Mouse (Mus musculus) NIH3T3 (cell line): Measurements from ENCODE around the gene Cacna1f.

Experiments used
- DNase-seq: peaks from one replicate; pipeline ENCODE4 v3.0.0-alpha.2; 2012; ENCODE audit warnings: low read depth

Gene Cacna1f

GRCm38 (mm10) chrX:7632560-7632959, 25.7 kb downstream of the Cacna1f start:
- DNase-seq: no peak

GRCm38 (mm10) chrX:7635101-7635500, 28.2 kb downstream of the Cacna1f start:
- DNase-seq: no peak

GRCm38 (mm10) chrX:7638401-7639091, 31.7 kb downstream of the Cacna1f start, which contains the start of gene Syp:
TSS of gene Syp (plus strand) at chrX:7638471.
- DNase-seq: no peak

GRCm38 (mm10) chrX:7639536-7640325, 32.8 kb downstream of the Cacna1f start:
- DNase-seq: no peak

GRCm38 (mm10) chrX:7640785-7641184, 33.9 kb downstream of the Cacna1f start:
- DNase-seq: no peak

GRCm38 (mm10) chrX:7645349-7645748, 38.5 kb downstream of the Cacna1f start:
- DNase-seq: peak; percentile 87

GRCm38 (mm10) chrX:7648671-7649304, 41.9 kb downstream of the Cacna1f start:
- DNase-seq: peak; percentile 88

- no peak for DNase-seq
Measured at GRCm38 (mm10) chrX:7657221-7657639, 50.3 kb downstream of the Cacna1f start, which contains the start of gene Prickle3. TSS of gene Prickle3 (plus strand) at chrX:7657260.

- peak; percentile 72 for DNase-seq
Measured at GRCm38 (mm10) chrX:7658031-7658784, 51.3 kb downstream of the Cacna1f start.

- DNase-seq: no peak
Measured at GRCm38 (mm10) chrX:7658785-7659589, 52.1 kb downstream of the Cacna1f start.

GRCm38 (mm10) chrX:7661086-7661485, 54.2 kb downstream of the Cacna1f start:
- DNase-seq: no peak

GRCm38 (mm10) chrX:7662936-7663335, 56.1 kb downstream of the Cacna1f start:
- DNase-seq: no peak

GRCm38 (mm10) chrX:7664791-7665190, 57.9 kb downstream of the Cacna1f start:
- DNase-seq: no peak

GRCm38 (mm10) chrX:7665739-7666502, 59.0 kb downstream of the Cacna1f start:
- DNase-seq: no peak

- DNase-seq: peak; percentile 76
Measured at GRCm38 (mm10) chrX:7670390-7670881, 63.6 kb downstream of the Cacna1f start.

- DNase-seq: peak; percentile 72
Measured at GRCm38 (mm10) chrX:7670921-7671623, 64.2 kb downstream of the Cacna1f start, which contains the start of gene Plp2. TSS of gene Plp2 (minus strand) at chrX:7671390.

GRCm38 (mm10) chrX:7672739-7673138, 65.9 kb downstream of the Cacna1f start:
- DNase-seq: no peak

GRCm38 (mm10) chrX:7673578-7674281, 66.8 kb downstream of the Cacna1f start:
- DNase-seq: peak; percentile 67
